Mouse (Mus musculus) lung, embryonic 15.5 days (tissue): ENCODE data around the gene Pdxk. TPM values are rescaled to one million over a fixed set of nuclear protein-coding genes. Genes with fewer than 3 reads are reported as not detected.
A peak's percentile ranks its signal among the peaks of the same experiment; 100 is the strongest.
"Not testable (repeated sequence)": the region's sequence is repeated elsewhere in the genome, so short reads cannot be mapped to it uniquely, and the experiment has no call there.

Experiments
- ATAC-seq: fragments of 200-750 bp; cut with Nextera tagmentation; 2 replicates; pipeline ENCODE4 v1.8.0; 2017; ENCODE audit warnings: moderate number of reproducible peaks, borderline replicate concordance; ENCODE audit not compliant: low FRiP score, low TSS enrichment; ENCODE audit errors: extremely low read depth
- H3K27ac ChIP-seq: fragments of 300-500 bp; sonication (generic); 2 replicates; pipeline ENCODE4 v1.5.1; 2015; ENCODE audit warnings: moderate library complexity, mild to moderate bottlenecking, inconsistent platforms
- H3K27me3 ChIP-seq: fragments of 300-500 bp; sonication (generic); 2 replicates; pipeline ENCODE4 v1.6.1; 2015; ENCODE audit warnings: inconsistent platforms
- H3K36me3 ChIP-seq: fragments of 300-500 bp; sonication (generic); 2 replicates; pipeline ENCODE4 v1.6.1; 2015; ENCODE audit warnings: inconsistent platforms
- H3K4me1 ChIP-seq: fragments of 300-500 bp; sonication (generic); 2 replicates; pipeline ENCODE4 v1.6.1; 2015; ENCODE audit warnings: inconsistent platforms
- H3K4me2 ChIP-seq: fragments of 300-500 bp; sonication (generic); 2 replicates; pipeline ENCODE4 v1.6.1; 2015; ENCODE audit warnings: inconsistent platforms, mild to moderate bottlenecking, moderate library complexity
- H3K4me3 ChIP-seq: fragments of 300-500 bp; sonication (generic); 2 replicates; pipeline ENCODE4 v1.5.1; 2015; ENCODE audit warnings: mild to moderate bottlenecking, inconsistent platforms
- H3K9ac ChIP-seq: fragments of 300-500 bp; sonication (generic); 2 replicates; pipeline ENCODE4 v1.6.1; 2015; ENCODE audit warnings: inconsistent platforms
- H3K9me3 ChIP-seq: fragments of 300-500 bp; sonication (generic); 2 replicates; pipeline ENCODE4 v1.6.1; 2016; ENCODE audit warnings: inconsistent platforms
- WGBS: fragments of 180-500 bp; shearing (Covaris S2); methylation state at CpG from one replicate; pipeline ENCODE4 v1.1.7; 2015; 5-methylcytosine and 5-hydroxymethylcytosine counted together
- polyA plus RNA-seq: library from polyadenylated mRNA; unstranded; fragments of >200 nt; fragmentation: Nextera tagmentation; extraction: Ambion mirVana; gene quantifications from 2 replicates; pipeline ENCODE4 v1.2.1, GENCODE M21; 2015

Pdxk gene
- polyA plus RNA-seq, result 7.4 and 7.8 TPM in 2 replicates

DNA sequence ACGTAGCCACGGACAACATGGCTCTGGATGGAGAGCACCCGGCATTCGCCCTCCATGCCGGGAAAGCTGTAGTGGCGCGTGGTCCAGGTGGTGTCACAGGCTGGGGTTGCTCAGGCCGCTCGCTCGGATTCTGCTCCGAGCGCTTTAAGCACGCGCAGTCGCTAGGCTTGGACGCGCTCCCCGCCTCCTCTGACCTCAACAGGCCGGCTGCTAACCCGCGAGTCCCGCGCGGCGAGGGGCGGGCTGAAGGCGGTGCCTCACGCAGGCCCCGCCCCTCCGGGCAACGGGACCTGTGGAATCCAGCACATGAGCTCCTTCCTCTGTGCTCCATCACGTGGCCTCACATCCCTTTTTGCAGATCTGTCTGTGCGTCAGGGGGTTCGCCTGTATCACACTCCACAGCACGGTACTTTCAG, at the start of gene Pdxk:
TSS of gene Pdxk (minus strand) at position 184 of the 416 bp plus-strand sequence.
- H3K4me2 ChIP-seq, result peak within 1 kb of the TSS; percentile 98
- H3K4me3 ChIP-seq, result peak within 1 kb of the TSS; percentile 54
- no peaks in the 10 kb centered on the region for H3K36me3 ChIP-seq
- peak; percentile 93 for ATAC-seq
- peak within 1 kb of the TSS; percentile 42 for H3K9ac ChIP-seq
- peaks cover 15% of the 10 kb centered on the region for H3K4me1 ChIP-seq
- WGBS, result under 1% methylated on average over 35 of the region's 35 CpGs
- H3K9me3 ChIP-seq, result no peaks in the 10 kb centered on the region
- H3K27ac ChIP-seq, result peak within 1 kb of the TSS; percentile 33; the same call in 1 of the 2 replicates
- no peaks in the 10 kb centered on the region for H3K27me3 ChIP-seq

DNA sequence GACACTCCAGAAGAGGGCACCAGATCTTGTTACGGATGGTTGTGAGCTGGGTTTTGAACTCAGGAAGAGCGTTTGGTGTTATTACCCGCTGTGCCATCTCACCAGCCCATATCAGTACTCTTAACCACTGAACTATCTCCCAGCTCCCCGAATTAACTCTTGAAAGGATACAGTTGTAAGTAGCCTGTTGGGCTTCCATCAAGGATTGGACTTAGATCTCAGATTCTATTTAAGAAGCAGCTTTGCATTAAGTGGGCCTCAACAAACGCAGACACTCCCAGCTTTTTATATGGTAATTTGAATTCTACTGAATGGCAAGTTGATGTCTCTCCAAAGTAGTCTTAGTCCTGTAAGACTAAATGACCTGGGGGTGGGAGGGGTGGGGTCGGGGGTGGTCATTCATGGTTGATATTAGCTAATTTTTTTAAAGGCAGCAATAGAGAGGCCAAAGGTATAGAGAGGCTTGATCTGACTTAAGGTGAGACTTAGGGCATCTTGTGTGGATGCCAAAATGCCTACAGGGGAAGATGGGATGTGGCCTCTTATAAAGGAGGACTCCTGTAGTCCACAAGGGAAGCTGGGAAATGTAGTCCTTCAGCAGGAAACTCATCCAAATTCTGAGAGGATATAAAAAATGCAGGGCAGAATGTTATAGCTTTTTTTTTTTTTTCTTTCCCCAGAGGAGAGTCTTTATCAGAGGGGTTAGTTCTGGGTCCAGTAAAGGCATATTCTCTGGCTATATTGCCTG, 38.4 kb upstream of the Pdxk start:
- no peaks in the 10 kb centered on the region for H3K9me3 ChIP-seq
- H3K9ac ChIP-seq, result no peak overlapping the region
- no peak overlapping the region for H3K27ac ChIP-seq
- no peak overlapping the region for H3K4me2 ChIP-seq
- no peaks in the 10 kb centered on the region for H3K36me3 ChIP-seq
- H3K27me3 ChIP-seq, result no peaks in the 10 kb centered on the region
- H3K4me1 ChIP-seq, result no peaks in the 10 kb centered on the region
- H3K4me3 ChIP-seq, result no peak overlapping the region
- 72% methylated on average over 6 of the region's 6 CpGs for WGBS
- ATAC-seq, result no peak

DNA sequence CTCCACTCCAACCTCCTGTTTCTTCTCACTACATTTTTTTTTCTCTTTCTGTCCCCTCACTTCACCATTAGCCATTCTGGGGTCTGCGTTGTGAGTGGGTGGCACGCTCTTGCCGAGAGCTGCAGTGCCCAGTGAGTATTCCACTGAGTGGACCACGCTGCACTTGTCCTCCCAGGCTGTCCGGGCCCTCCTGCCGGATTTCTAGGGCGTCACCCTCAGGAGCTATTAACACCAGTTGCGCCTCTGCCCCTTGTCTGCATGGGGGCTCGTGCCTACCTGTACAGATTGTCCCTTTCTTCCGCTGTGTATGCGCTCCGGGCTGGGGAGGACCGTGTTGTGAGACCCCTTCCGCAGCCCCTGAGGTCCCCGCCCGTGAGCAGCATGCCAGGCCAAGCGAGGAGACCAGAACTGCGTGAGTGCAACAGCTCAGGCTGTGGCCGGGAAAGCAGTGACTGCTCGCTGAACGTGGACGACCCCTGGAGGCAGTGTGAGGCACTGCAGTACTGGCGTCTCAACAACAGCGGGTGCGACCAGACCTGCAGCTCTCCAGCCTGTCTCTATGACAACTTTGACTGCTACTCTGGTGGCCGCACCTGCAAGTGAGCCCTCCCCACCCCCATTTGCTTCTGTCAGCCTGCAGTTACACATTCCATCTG, 22.8 kb upstream of the Pdxk start:
- WGBS, result 6% methylated on average over 26 of the region's 26 CpGs

DNA sequence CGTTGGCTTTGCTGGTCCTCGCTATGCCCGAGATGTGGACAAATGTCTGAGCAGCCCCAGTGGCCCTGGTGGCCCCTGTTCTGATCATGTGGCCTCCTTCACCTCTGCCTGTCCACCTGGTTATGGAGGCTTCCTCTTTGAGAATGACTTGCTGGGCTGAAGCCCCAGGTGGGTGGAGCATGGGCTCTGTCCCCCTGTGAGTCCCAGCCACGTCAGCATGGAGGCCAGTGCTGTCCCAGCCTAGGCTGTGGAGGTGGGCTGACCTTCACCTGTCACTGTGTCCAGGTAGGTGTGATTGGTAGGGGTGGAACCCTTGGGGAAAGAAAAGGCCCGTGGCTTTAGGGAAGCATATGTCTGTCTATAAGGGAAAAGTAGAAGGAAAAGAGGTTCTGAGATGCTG, 22.1 kb upstream of the Pdxk start:
- peaks cover 11% of the 10 kb centered on the region for H3K27me3 ChIP-seq
- no peaks in the 10 kb centered on the region for H3K36me3 ChIP-seq
- 70% methylated on average over 5 of the region's 5 CpGs for WGBS
- peaks cover 6% of the 10 kb centered on the region; the same call in 1 of the 2 replicates for H3K4me1 ChIP-seq
- H3K4me2 ChIP-seq, result no peak overlapping the region
- H3K9ac ChIP-seq, result no peak overlapping the region
- ATAC-seq, result no peak
- no peak overlapping the region for H3K27ac ChIP-seq
- H3K4me3 ChIP-seq, result no peak overlapping the region
- no peaks in the 10 kb centered on the region for H3K9me3 ChIP-seq

More for the DNA sequence above, 22.8 kb upstream of the Pdxk start:
- peak; percentile 78 for ATAC-seq
- Histone ChIP-seq H3K36me3 (no peaks in the 10 kb centered on the region), H3K9ac (peak overlapping the region; percentile 36; the same call in 1 of the 2 replicates), H3K4me3 (peak overlapping the region; percentile 22), H3K9me3 (no peaks in the 10 kb centered on the region), H3K4me1 (no peaks in the 10 kb centered on the region), H3K27ac (no peak overlapping the region), H3K4me2 (peak overlapping the region; percentile 60), H3K27me3 (peaks cover 11% of the 10 kb centered on the region)

DNA sequence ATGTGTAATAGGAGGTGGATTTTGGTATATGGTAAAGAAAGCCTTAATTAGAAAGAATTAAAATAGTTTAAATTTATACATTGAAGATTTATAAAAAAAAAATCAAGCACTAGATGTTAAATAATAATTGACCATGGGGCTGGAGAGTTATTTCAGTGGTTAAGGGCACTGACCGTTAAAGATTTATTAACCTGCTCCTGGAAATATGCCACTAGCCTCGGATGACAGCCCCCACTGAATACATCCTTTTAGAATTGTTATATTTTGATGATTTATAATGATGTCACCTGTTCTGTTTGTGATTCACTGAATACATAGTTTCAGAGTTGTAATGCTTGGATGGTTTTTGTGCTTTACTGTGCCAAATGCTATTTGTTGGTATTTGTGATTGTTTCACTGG, 20.6 kb upstream of the Pdxk start:
- not testable (repeated sequence) for H3K4me2 ChIP-seq, H3K36me3 ChIP-seq, H3K9ac ChIP-seq, H3K27ac ChIP-seq, ATAC-seq, H3K4me3 ChIP-seq, H3K9me3 ChIP-seq
- Histone ChIP-seq H3K27me3 (peaks cover 11% of the 10 kb centered on the region), H3K4me1 (peaks cover 11% of the 10 kb centered on the region)
- WGBS, result 51% methylated on average over 2 of the region's 2 CpGs

DNA sequence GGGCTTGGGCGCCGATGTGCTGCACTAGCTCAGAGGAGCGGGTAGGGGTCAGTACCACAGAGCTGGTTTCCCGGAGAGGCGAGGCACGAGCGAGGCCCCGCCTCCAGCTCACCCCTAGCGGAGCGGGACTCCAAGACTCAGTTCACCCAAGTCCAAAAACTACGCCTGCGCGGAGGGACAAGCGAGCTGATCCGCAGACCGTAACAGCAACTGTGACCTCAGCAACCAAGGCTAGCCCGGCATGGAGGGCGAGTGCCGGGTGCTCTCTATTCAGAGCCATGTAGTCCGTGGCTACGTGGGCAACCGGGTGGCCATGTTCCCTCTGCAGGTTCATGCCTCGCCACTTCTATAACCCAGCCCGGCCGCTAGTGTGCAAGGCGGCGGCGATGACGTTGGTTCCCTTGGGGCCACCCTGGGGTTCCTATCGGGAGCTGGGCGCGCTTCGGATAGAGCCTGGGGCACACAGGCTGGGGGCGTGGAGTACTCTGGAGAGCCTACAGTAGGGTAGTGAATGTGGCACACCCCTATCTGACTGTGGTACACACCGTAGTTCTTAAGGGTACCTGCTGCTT, 17.2 kb upstream of the Pdxk start:
- ATAC-seq, result peak; percentile 95
- Histone ChIP-seq H3K9ac (peak overlapping the region; percentile 37; the same call in 1 of the 2 replicates), H3K27ac (no peak overlapping the region), H3K9me3 (no peaks in the 10 kb centered on the region), H3K27me3 (peaks cover 10% of the 10 kb centered on the region), H3K36me3 (no peaks in the 10 kb centered on the region), H3K4me2 (peak overlapping the region; percentile 95), H3K4me3 (peak overlapping the region; percentile 46), H3K4me1 (peaks cover 11% of the 10 kb centered on the region)
- 1% methylated on average over 35 of the region's 35 CpGs for WGBS

DNA sequence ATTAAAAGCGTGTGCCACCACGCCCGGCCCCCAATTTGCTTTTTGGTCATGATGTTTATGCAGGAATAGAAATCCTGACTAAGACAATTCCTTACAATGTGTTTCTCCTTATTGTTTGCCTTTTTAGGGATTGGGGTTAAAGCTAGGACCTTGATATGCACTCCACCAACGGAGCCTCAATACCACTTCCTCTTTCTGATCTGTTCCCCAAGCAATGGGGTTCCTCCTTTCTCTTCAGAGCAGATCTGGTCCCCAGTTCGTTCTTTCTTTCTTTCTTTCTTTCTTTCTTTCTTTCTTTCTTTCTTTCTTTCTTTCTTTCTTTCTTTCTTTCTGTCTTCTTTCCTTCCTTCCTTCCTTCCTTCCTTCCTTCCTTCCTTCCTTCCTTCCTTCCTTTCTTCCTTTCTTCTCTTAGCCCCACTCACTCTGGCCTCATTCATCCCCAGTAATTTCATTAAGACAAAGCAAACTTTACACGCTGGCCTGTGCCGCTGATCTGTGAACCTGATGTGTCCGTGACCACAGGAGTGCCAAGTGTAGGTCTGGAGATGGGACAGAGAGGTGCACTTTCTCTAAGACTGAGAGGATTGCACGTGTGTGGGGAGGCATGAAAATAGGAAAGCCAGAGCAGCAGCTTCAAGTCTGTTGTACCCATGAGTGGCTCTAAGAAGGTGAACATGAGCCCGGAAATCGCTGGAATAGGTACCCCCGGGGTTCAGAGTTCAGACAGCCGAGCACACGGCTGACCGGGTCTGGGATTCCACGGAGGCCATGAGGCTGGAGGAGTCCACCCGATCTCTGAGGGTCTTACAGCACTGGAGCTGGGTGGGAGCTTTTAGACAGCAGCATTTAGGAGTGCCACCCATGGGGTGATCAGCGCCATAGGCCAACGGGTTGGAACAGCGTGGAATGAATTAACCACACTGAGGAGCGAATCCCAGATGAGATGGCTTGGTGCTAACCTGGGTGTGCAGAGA, 16.5 kb upstream of the Pdxk start:
- Histone ChIP-seq H3K9ac (peak overlapping the region; percentile 13; the same call in 1 of the 2 replicates), H3K4me3 (peak overlapping the region; percentile 46), H3K36me3 (no peaks in the 10 kb centered on the region), H3K27ac (no peak overlapping the region), H3K9me3 (no peaks in the 10 kb centered on the region), H3K27me3 (peaks cover 6% of the 10 kb centered on the region; the same call in 1 of the 2 replicates), H3K4me1 (peaks cover 11% of the 10 kb centered on the region), H3K4me2 (peak overlapping the region; percentile 95)
- WGBS, result 34% methylated on average over 21 of the region's 21 CpGs
- no peak; the same call in 1 of the 2 replicates for ATAC-seq

DNA sequence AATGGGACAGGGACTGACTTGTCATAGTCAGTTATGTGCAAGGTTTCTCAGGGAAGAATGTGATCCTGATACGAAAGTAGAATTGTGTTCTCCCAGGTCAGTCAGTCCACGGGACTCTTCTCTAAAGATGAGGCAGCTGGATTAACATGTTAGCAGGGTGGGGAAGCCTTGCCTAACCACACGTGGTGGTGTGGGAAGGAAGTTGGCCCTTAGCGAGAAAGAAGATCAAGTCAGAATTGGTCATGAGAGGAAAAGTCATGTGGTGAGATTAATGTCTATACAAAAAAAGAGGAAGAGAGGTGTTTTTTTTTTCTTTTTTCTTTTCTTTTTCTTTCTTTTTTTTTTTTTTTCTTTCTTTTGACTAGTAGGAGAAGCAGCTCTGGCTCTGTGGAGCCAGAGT, 12.0 kb upstream of the Pdxk start:
- 66% methylated on average over 4 of the region's 4 CpGs for WGBS
- Histone ChIP-seq H3K9ac (no peak overlapping the region), H3K36me3 (no peaks in the 10 kb centered on the region), H3K4me3 (no peak overlapping the region), H3K9me3 (no peaks in the 10 kb centered on the region), H3K4me2 (no peak overlapping the region), H3K4me1 (peaks cover 5% of the 10 kb centered on the region), H3K27me3 (no peaks in the 10 kb centered on the region), H3K27ac (no peak overlapping the region)
- ATAC-seq, result no peak

DNA sequence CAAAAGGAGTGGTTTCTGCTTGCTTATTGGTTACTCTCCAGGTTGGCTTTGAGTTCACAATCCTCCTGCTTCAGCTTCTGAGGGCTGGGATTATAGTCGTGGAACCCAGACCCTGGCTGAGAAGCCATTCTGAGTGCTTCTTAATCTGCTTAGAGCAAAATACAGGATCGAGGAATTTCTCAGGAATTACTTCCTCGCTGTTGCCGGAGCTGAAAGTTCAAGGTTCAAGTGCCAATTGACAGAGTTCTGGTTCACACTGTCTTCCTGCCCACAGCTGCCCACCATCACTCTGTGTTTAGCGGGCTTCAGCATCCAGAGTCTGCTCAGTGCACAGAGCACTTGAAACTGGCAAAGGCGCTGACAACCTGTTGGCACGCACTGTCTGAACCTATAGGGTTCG, 10.0 kb upstream of the Pdxk start:
- WGBS, result 53% methylated on average over 8 of the region's 8 CpGs
- H3K4me3 ChIP-seq, result no peak overlapping the region

DNA sequence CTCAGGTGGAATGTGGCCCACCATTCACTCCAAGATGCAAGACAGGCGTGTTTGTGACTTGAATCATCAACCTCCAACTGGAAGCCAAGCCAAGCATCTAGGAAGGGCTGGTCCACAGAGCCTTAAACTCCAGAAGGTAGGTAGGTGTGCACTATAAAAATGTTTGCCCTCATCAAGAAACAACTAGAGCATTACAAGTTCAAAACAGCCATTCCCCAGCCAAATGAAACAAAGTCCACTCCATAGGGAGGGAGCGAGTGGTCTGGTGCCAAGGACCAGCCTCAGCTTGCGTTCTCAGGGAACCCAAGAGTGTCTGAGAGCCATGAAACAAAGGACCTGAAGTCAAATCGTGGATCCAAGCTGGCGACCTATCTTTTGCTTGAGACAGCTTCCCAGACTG, 8.7 kb upstream of the Pdxk start:
- H3K9me3 ChIP-seq, result no peaks in the 10 kb centered on the region

More for the DNA sequence above, 10.0 kb upstream of the Pdxk start:
- no peak overlapping the region for H3K27ac ChIP-seq
- no peaks in the 10 kb centered on the region for H3K4me1 ChIP-seq
- no peak for ATAC-seq
- H3K4me2 ChIP-seq, result no peak overlapping the region
- no peaks in the 10 kb centered on the region for H3K36me3 ChIP-seq
- H3K27me3 ChIP-seq, result no peaks in the 10 kb centered on the region
- H3K9ac ChIP-seq, result no peak overlapping the region
- H3K9me3 ChIP-seq, result no peaks in the 10 kb centered on the region

DNA sequence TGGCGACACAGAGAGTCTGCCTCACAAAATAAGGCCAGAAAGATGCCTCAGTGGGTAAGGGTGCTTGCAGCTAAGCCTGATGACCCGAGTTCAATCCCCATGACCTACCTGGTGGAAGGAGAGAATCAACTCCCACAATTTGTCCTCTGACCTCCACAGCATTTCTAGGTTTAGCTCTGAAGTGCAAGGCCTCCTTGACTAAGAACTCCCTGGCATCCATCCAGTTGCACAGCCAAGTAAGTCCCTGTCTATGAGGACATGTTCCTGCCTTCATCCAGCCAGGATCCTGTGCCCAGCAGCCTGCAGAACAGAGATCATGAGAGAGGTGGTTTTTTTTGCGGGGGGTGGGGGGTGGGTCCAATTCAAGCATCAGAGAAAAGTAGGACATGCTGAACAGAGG, 7.3 kb upstream of the Pdxk start:
- Histone ChIP-seq H3K27ac (no peak overlapping the region), H3K36me3 (no peaks in the 10 kb centered on the region), H3K4me3 (no peak overlapping the region), H3K9me3 (no peaks in the 10 kb centered on the region), H3K9ac (no peak overlapping the region), H3K4me2 (no peak overlapping the region), H3K4me1 (no peaks in the 10 kb centered on the region), H3K27me3 (no peaks in the 10 kb centered on the region)
- WGBS, result 80% methylated on average over 3 of the region's 3 CpGs
- no peak for ATAC-seq

More for the DNA sequence above, 8.7 kb upstream of the Pdxk start:
- Histone ChIP-seq H3K4me3 (no peak overlapping the region), H3K27ac (no peak overlapping the region), H3K27me3 (no peaks in the 10 kb centered on the region), H3K4me2 (no peak overlapping the region), H3K4me1 (no peaks in the 10 kb centered on the region), H3K36me3 (no peaks in the 10 kb centered on the region), H3K9ac (no peak overlapping the region)
- 48% methylated on average over 5 of the region's 5 CpGs for WGBS
- no peak for ATAC-seq
